Mouse (Mus musculus): ENCODE measurements at regions not wholly inside any gene's neighbourhood (a gene's known extent, or its start where the extent isn't known, plus 50 kb on each side); places are given as distances from the start of the nearest gene placed in this dataset.
"Not testable (repeated sequence)": the region's sequence is repeated elsewhere in the genome, so short reads cannot be mapped to it uniquely, and the experiment has no call there.

GRCm38 (mm10) chr2:44513080-44513724 lies 414.3 kb downstream of the Gtdc1 start:
- no peak overlapping the region for H3K4me2 ChIP-seq (ENCODE audit: low read length)

GRCm38 (mm10) chr2:44512334-44512733 lies 415.1 kb downstream of the Gtdc1 start:
- no peaks in the 10 kb centered on the region for H3K9me3 ChIP-seq (replicated peaks; ENCODE audit: low read length)
- no peak overlapping the region for H3K4me3 ChIP-seq (replicated peaks; ENCODE audit: low read depth, low read length)
- no peak for DNase-seq (ENCODE audit: low spot score)
- no peaks in the 10 kb centered on the region for H3K36me3 ChIP-seq (ENCODE audit: insufficient read depth, low read length)
- ATAC-seq (replicated peaks; ENCODE audit: low FRiP score, low read depth), result no peak
- H3K27me3 ChIP-seq (ENCODE audit: insufficient read depth, low read length), result no peaks in the 10 kb centered on the region
- no peak overlapping the region for H3K4me2 ChIP-seq (ENCODE audit: low read length)
- WGBS, result 60% methylated on average over 8 of the region's 8 CpGs
- H3K9ac ChIP-seq (ENCODE audit: low read depth, low read length), result no peak overlapping the region
- no peak for TF ChIP-seq CTCF (IDR thresholded peaks at IDR 0.05; ENCODE audit: low read depth)
- H3K4me1 ChIP-seq (replicated peaks; ENCODE audit: insufficient read depth, low read length), result no peaks in the 10 kb centered on the region
- H3K27ac ChIP-seq, result no peak overlapping the region

More at GRCm38 (mm10) chr2:44513080-44513724, 414.3 kb downstream of the Gtdc1 start:
- H3K36me3 ChIP-seq (ENCODE audit: insufficient read depth, low read length), result no peaks in the 10 kb centered on the region
- H3K27me3 ChIP-seq (ENCODE audit: insufficient read depth, low read length), result no peaks in the 10 kb centered on the region
- TF ChIP-seq CTCF (IDR thresholded peaks at IDR 0.05; ENCODE audit: low read depth), result no peak
- H3K4me1 ChIP-seq (replicated peaks; ENCODE audit: insufficient read depth, low read length), result no peaks in the 10 kb centered on the region
- no peak overlapping the region for H3K9ac ChIP-seq (ENCODE audit: low read depth, low read length)
- H3K27ac ChIP-seq, result no peak overlapping the region
- ATAC-seq (replicated peaks; ENCODE audit: low FRiP score, low read depth) (no peak), DNase-seq (ENCODE audit: low spot score) (no peak)
- 90% methylated on average over 6 of the region's 6 CpGs for WGBS
- H3K9me3 ChIP-seq (replicated peaks; ENCODE audit: low read length), result no peaks in the 10 kb centered on the region
- H3K4me3 ChIP-seq (replicated peaks; ENCODE audit: low read depth, low read length), result no peak overlapping the region

GRCm38 (mm10) chr2:44509101-44509500 lies 418.4 kb downstream of the Gtdc1 start:
- H3K4me1 ChIP-seq (replicated peaks; ENCODE audit: insufficient read depth, low read length), result no peaks in the 10 kb centered on the region
- H3K36me3 ChIP-seq (ENCODE audit: insufficient read depth, low read length), result no peaks in the 10 kb centered on the region
- no peaks in the 10 kb centered on the region for H3K27me3 ChIP-seq (ENCODE audit: insufficient read depth, low read length)
- no peak overlapping the region for H3K4me3 ChIP-seq (replicated peaks; ENCODE audit: low read depth, low read length)
- H3K4me2 ChIP-seq (ENCODE audit: low read length), result no peak overlapping the region
- TF ChIP-seq CTCF (IDR thresholded peaks at IDR 0.05; ENCODE audit: low read depth), result no peak
- no peak for DNase-seq (ENCODE audit: low spot score)
- no peak overlapping the region for H3K27ac ChIP-seq
- H3K9me3 ChIP-seq (replicated peaks; ENCODE audit: low read length), result no peaks in the 10 kb centered on the region; the same call in 1 of the 2 replicates
- no peak for ATAC-seq (replicated peaks; ENCODE audit: low FRiP score, low read depth)
- no peak overlapping the region for H3K9ac ChIP-seq (ENCODE audit: low read depth, low read length)
- WGBS, result 85% methylated on average over 4 of the region's 4 CpGs

- Histone ChIP-seq H3K9ac (ENCODE audit: low read depth, low read length) (no peak overlapping the region), H3K27ac (no peak overlapping the region), H3K4me1 (replicated peaks; ENCODE audit: insufficient read depth, low read length) (no peaks in the 10 kb centered on the region), H3K4me3 (replicated peaks; ENCODE audit: low read depth, low read length) (no peak overlapping the region), H3K36me3 (ENCODE audit: insufficient read depth, low read length) (no peaks in the 10 kb centered on the region), H3K27me3 (ENCODE audit: insufficient read depth, low read length) (no peaks in the 10 kb centered on the region), H3K4me2 (ENCODE audit: low read length) (no peak overlapping the region), H3K9me3 (replicated peaks; ENCODE audit: low read length) (no peaks in the 10 kb centered on the region; the same call in 1 of the 2 replicates)
- DNase-seq (ENCODE audit: low spot score), result peak; percentile 53
- no peak for TF ChIP-seq CTCF (IDR thresholded peaks at IDR 0.05; ENCODE audit: low read depth)
- peak; percentile 46 for ATAC-seq (replicated peaks; ENCODE audit: low FRiP score, low read depth)
- 51% methylated on average over 6 of the region's 6 CpGs for WGBS
These were observed 423.2 kb downstream of the Gtdc1 start for GRCm38 (mm10) chr2:44504273-44504672.

- H3K36me3 ChIP-seq (ENCODE audit: insufficient read depth, low read length); DNase-seq (ENCODE audit: low spot score); H3K27ac ChIP-seq; H3K4me1 ChIP-seq (replicated peaks; ENCODE audit: insufficient read depth, low read length); H3K27me3 ChIP-seq (ENCODE audit: insufficient read depth, low read length); ATAC-seq (replicated peaks; ENCODE audit: low FRiP score, low read depth); H3K9me3 ChIP-seq (replicated peaks; ENCODE audit: low read length); H3K4me3 ChIP-seq (replicated peaks; ENCODE audit: low read depth, low read length); H3K9ac ChIP-seq (ENCODE audit: low read depth, low read length); H3K4me2 ChIP-seq (ENCODE audit: low read length): not testable (repeated sequence)
- 93% methylated on average over 1 of the region's 1 CpGs for WGBS
These were observed 436.7 kb downstream of the Gtdc1 start for GRCm38 (mm10) chr2:44490806-44491205.

- DNase-seq (ENCODE audit: low spot score), result no peak
- no peak for ATAC-seq (replicated peaks; ENCODE audit: low FRiP score, low read depth)
- H3K4me3 ChIP-seq (replicated peaks; ENCODE audit: low read depth, low read length), result no peak overlapping the region
- TF ChIP-seq CTCF (IDR thresholded peaks at IDR 0.05; ENCODE audit: low read depth), result no peak
- 94% methylated on average over 4 of the region's 4 CpGs for WGBS
- H3K4me1 ChIP-seq (replicated peaks; ENCODE audit: insufficient read depth, low read length), result no peaks in the 10 kb centered on the region
- no peak overlapping the region for H3K27ac ChIP-seq
- no peaks in the 10 kb centered on the region for H3K27me3 ChIP-seq (ENCODE audit: insufficient read depth, low read length)
- no peak overlapping the region for H3K4me2 ChIP-seq (ENCODE audit: low read length)
- no peaks in the 10 kb centered on the region for H3K36me3 ChIP-seq (ENCODE audit: insufficient read depth, low read length)
- no peaks in the 10 kb centered on the region for H3K9me3 ChIP-seq (replicated peaks; ENCODE audit: low read length)
- H3K9ac ChIP-seq (ENCODE audit: low read depth, low read length), result no peak overlapping the region
These were observed 437.2 kb downstream of the Gtdc1 start for GRCm38 (mm10) chr2:44490230-44490629.

- H3K9ac ChIP-seq (ENCODE audit: low read depth, low read length), result no peak overlapping the region
- H3K4me2 ChIP-seq (ENCODE audit: low read length), result no peak overlapping the region
- no peaks in the 10 kb centered on the region for H3K9me3 ChIP-seq (replicated peaks; ENCODE audit: low read length)
- DNase-seq (ENCODE audit: low spot score) (no peak), ATAC-seq (replicated peaks; ENCODE audit: low FRiP score, low read depth) (no peak)
- H3K36me3 ChIP-seq (ENCODE audit: insufficient read depth, low read length), result no peaks in the 10 kb centered on the region
- H3K27ac ChIP-seq, result no peak overlapping the region
- no peaks in the 10 kb centered on the region for H3K27me3 ChIP-seq (ENCODE audit: insufficient read depth, low read length)
- 84% methylated on average over 14 of the region's 14 CpGs for WGBS
- no peaks in the 10 kb centered on the region for H3K4me1 ChIP-seq (replicated peaks; ENCODE audit: insufficient read depth, low read length)
- TF ChIP-seq CTCF (IDR thresholded peaks at IDR 0.05; ENCODE audit: low read depth), result no peak
- no peak overlapping the region for H3K4me3 ChIP-seq (replicated peaks; ENCODE audit: low read depth, low read length)
These were observed 441.6 kb downstream of the Gtdc1 start for GRCm38 (mm10) chr2:44485880-44486279.

Measured in kidney, postnatal 0 days (tissue).